Mouse (Mus musculus) myocyte (in vitro differentiated cells): Measurements from ENCODE around the gene Sh3tc1.

Experiments used
- E2F4 ChIP-seq: IDR thresholded peaks from one replicate; pipeline ENCODE4 v1.6.1; 2011; ENCODE audit warnings: mild to moderate bottlenecking, control low read depth, moderate library complexity; ENCODE audit not compliant: insufficient read depth
- MYOG ChIP-seq, 3 experiments: IDR thresholded peaks; one replicate each; pipeline ENCODE4 v1.6.1; 2011; ENCODE audit warnings: control low read depth in 2 of 3, low read depth in 2 of 3, mild to moderate bottlenecking in 2 of 3; ENCODE audit not compliant: insufficient read length in 2 of 3, control insufficient read depth in 1 of 3, insufficient read depth in 1 of 3
- POLR2AphosphoS2 ChIP-seq: IDR thresholded peaks from one replicate; pipeline ENCODE4 v1.6.1; 2011; ENCODE audit warnings: low read depth, control low read depth; ENCODE audit not compliant: insufficient read length

DNA sequence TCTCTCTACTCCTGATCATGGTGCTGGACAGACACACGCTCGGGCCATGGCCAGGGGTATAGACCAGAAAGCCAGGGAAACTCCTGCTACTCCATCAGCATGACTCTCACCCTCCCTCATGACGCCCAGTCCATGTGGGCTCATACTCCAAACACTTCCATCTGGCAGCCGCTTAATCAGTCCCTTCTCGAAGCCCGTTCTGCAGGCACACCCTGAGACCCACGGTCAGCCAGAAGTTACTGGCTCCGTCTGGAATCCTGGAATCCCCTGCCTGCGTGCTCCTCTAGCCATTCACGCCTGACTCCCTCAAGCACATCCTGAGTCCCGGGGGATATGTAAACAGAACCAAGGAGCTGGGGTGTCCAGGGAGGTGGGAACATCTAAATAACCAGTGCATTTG is 48.5 kb downstream of the Sh3tc1 start:
- TF ChIP-seq POLR2AphosphoS2 (no peak), E2F4 (no peak), MYOG (IDR thresholded peaks at IDR 0.05; ENCODE audit: control insufficient read depth in 1 of 3, insufficient read depth in 1 of 3, insufficient read length in 2 of 3, low read depth in 2 of 3) (no peak)
